Mouse (Mus musculus) heart, adult 2 months (tissue): ENCODE results near the gene Sec62.

Experiments used
- CTCF ChIP-seq: fragments of 200-600 bp; IDR thresholded peaks from 2 replicates; pipeline ENCODE4 v1.8.1; 2022; ENCODE audit warnings: antibody characterized with exemption, mild to moderate bottlenecking, moderate library complexity
- EP300 ChIP-seq: fragments of 200-500 bp; IDR thresholded peaks from 2 replicates; pipeline ENCODE4 v1.6.1; 2011; ENCODE audit warnings: low read depth, low read length, control low read depth; ENCODE audit not compliant: insufficient read depth
- POLR2A ChIP-seq: fragments of 200-500 bp; IDR thresholded peaks from 2 replicates; pipeline ENCODE4 v1.6.1; 2011; ENCODE audit warnings: mild to moderate bottlenecking, low read depth, low read length, control low read depth; ENCODE audit not compliant: insufficient read depth

DNA sequence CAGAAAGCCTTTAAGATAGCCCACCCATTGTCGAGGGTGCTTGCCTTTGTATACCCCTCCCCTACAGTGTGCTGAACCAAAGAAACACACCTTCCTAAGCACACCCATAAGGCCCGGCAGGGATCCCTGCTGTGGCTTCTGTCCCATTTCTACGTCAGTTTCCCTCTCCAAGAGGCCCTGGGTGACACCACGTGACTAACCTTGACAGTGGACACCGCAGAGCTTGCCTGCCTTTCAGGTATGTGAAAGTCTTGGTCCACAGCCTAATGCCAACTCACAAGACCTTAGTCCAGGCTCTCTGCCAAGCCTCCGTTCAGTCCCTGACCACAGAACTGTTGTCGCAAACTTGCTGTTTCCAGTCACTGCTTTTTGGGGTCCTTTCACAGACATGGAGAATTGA lies 26.5 kb upstream of the Sec62 start:
- TF ChIP-seq CTCF (no peak), POLR2A (no peak), EP300 (no peak)
